Mouse (Mus musculus) hindbrain, embryonic 15.5 days (tissue): ENCODE results near the gene Asap3. TPM values are rescaled to one million over a fixed set of nuclear protein-coding genes. Genes with fewer than 3 reads are reported as not detected.
A peak's percentile ranks its signal among the peaks of the same experiment; 100 is the strongest.

Experiments
- ATAC-seq: fragments of 200-750 bp; cut with Nextera tagmentation; 2 replicates; pipeline ENCODE4 v1.8.0; 2017; ENCODE audit warnings: low read depth, moderate number of reproducible peaks, moderate TSS enrichment; ENCODE audit not compliant: low FRiP score
- H3K27ac ChIP-seq: fragments of 300-500 bp; sonication (generic); replicated peaks from 2 replicates; pipeline ENCODE4 v1.5.1; 2015; ENCODE audit warnings: mild to moderate bottlenecking, inconsistent platforms
- H3K27me3 ChIP-seq: fragments of 300-500 bp; sonication (generic); 2 replicates; pipeline ENCODE4 v1.6.1; 2015; ENCODE audit warnings: control low read depth, inconsistent platforms
- H3K36me3 ChIP-seq: fragments of 300-500 bp; sonication (generic); 2 replicates; pipeline ENCODE4 v1.6.1; 2015; ENCODE audit warnings: control low read depth, inconsistent platforms
- H3K4me1 ChIP-seq: fragments of 300-500 bp; sonication (generic); replicated peaks from 2 replicates; pipeline ENCODE4 v1.6.1; 2015; ENCODE audit warnings: control low read depth, inconsistent platforms
- H3K4me2 ChIP-seq: fragments of 300-500 bp; sonication (generic); 2 replicates; pipeline ENCODE4 v1.6.1; 2015; ENCODE audit warnings: moderate library complexity, mild to moderate bottlenecking, inconsistent platforms
- H3K4me3 ChIP-seq: fragments of 300-500 bp; sonication (generic); 2 replicates; pipeline ENCODE4 v1.5.1; 2015; ENCODE audit warnings: mild to moderate bottlenecking, inconsistent platforms
- H3K9ac ChIP-seq: fragments of 300-500 bp; sonication (generic); 2 replicates; pipeline ENCODE4 v1.6.1; 2015; ENCODE audit warnings: inconsistent platforms
- H3K9me3 ChIP-seq: fragments of 300-500 bp; sonication (generic); 2 replicates; pipeline ENCODE4 v1.6.1; 2016; ENCODE audit warnings: control low read depth, inconsistent platforms
- WGBS: fragments of 180-500 bp; shearing (Covaris S2); methylation state at CpG from one replicate; pipeline ENCODE4 v1.1.7; 2015; 5-methylcytosine and 5-hydroxymethylcytosine counted together
- polyA plus RNA-seq: library from polyadenylated mRNA; unstranded; fragments of >200 nt; fragmentation: Nextera tagmentation; extraction: Ambion mirVana; gene quantifications from 2 replicates; pipeline ENCODE4 v1.2.1, GENCODE M21; 2015

Asap3 gene
- polyA plus RNA-seq, 1 experiment from 2014 or later, result 5.8 TPM

DNA sequence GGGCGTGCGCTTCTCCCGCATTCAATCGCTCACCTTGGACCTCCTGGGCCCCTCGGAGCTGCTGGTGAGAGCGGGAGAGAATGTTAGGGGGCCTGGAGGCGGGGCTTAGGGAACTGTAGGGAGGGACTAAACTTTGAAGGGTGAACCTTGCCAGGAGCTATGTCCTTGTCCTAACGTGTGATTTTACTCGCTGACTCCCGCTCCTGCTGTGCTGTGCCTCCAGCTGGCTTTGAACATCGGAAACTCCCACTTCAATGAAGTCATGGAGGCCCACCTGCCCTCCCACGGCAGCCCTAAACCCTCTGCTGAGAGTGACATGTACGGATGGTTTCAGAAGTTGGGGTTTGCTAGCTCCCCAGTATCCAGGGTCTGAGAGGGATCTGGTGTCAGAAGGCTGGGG lies 32.5 kb downstream of the Asap3 start:
- Histone ChIP-seq H3K27ac (no peak overlapping the region), H3K4me2 (no peak overlapping the region), H3K27me3 (peaks cover 12% of the 10 kb centered on the region; the same call in 1 of the 2 replicates), H3K4me3 (no peak overlapping the region), H3K4me1 (no peaks in the 10 kb centered on the region), H3K36me3 (no peaks in the 10 kb centered on the region), H3K9ac (no peak overlapping the region), H3K9me3 (no peaks in the 10 kb centered on the region)
- WGBS, result 27% methylated on average over 13 of the region's 13 CpGs
- ATAC-seq, result no peak

DNA sequence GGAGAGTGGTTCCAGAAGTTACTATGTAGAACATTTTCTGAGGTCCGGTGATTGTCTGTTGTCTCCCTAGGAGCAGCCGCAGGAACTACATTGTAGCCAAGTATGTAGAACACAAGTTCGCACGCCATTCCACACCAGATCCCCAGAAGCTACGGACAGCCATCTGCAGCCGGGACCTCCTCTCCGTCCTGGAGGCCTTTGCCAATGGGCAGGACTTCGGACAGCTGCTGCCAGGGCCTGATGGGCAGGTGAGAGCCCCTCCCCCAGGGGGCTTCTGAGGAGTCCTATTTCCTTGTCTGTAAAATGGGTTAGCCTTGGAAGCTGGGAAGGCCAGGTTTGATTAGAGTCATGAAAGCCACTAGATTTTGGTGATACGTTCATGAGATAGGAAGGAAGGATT lies 32.9 kb downstream of the Asap3 start:
- Histone ChIP-seq H3K27me3 (peaks cover 12% of the 10 kb centered on the region; the same call in 1 of the 2 replicates), H3K9me3 (no peaks in the 10 kb centered on the region), H3K4me2 (no peak overlapping the region), H3K27ac (no peak overlapping the region), H3K4me1 (no peaks in the 10 kb centered on the region), H3K4me3 (no peak overlapping the region), H3K9ac (no peak overlapping the region), H3K36me3 (no peaks in the 10 kb centered on the region)
- no peak for ATAC-seq
- 78% methylated on average over 9 of the region's 9 CpGs for WGBS

DNA sequence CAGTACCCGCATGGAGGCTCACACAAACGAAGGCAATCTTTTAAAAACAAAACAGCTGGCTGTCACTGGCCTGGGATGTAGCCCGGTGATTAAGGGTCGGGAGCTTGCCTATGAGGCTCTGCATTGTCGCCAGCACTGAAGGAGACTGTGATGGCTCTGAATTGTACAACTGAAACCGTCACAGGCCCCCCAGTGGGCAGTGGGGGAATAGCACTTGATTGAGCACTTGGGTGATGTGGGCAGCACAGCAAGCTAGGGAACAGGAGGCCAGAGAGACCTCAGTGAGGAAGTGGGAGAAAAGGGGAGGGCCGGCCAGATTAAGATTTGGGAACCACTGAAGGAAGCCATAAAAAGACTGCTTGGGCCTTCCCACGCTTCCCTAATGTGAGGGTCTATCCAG lies 33.5 kb downstream of the Asap3 start:
- ATAC-seq, result no peak
- H3K27me3 ChIP-seq, result peaks cover 13% of the 10 kb centered on the region; the same call in 1 of the 2 replicates
- no peaks in the 10 kb centered on the region for H3K36me3 ChIP-seq
- H3K4me3 ChIP-seq, result no peak overlapping the region
- no peak overlapping the region for H3K9ac ChIP-seq
- no peak overlapping the region for H3K27ac ChIP-seq
- H3K4me1 ChIP-seq, result no peaks in the 10 kb centered on the region
- 24% methylated on average over 8 of the region's 8 CpGs for WGBS
- H3K4me2 ChIP-seq, result no peak overlapping the region
- no peaks in the 10 kb centered on the region for H3K9me3 ChIP-seq

DNA sequence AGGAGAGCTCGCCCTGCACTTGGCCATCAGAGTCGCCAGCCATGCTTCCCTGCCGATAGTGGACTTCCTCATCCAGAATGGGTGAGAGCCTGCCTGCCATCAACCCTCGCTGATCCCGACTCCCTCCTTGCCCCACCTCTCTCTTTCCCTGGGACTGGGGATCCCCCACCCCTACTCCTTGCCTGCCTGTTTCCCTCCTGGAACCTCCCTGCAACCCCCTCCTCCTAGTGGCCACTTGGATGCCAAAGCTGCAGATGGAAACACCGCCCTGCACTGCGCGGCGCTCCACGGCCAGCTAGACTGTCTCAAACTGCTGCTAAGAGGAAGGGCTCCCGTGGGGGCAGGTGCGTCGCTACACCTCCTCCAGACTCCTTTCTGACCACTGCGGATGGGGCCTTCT lies 34.0 kb downstream of the Asap3 start:
- Histone ChIP-seq H3K4me3 (no peak overlapping the region), H3K36me3 (no peaks in the 10 kb centered on the region), H3K4me1 (no peaks in the 10 kb centered on the region), H3K4me2 (no peak overlapping the region), H3K27me3 (peaks cover 18% of the 10 kb centered on the region; the same call in 1 of the 2 replicates), H3K9ac (no peak overlapping the region), H3K9me3 (no peaks in the 10 kb centered on the region), H3K27ac (no peak overlapping the region)
- whole genome bisulfite sequencing, result 73% methylated on average over 14 of the region's 14 CpGs
- ATAC-seq, result no peak

DNA sequence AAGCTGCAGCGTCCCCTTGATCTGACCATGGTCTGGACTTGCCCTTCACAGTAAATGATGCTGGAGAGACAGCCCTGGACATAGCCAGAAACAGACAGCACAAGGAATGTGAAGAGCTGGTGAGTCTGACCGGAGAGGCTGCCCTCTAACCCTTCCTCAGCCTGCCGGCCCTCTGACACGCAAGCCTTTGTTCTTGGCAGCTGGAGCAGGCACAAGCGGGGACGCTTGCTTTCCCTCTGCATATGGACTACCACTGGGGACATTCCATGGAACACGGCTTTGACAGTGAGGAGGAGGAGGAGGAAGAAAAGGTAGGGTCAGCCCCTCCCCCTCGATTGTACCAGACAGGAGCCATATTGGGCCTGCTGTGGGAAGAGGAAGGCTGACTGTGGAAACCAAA lies 34.8 kb downstream of the Asap3 start:
- ATAC-seq, result no peak
- peaks cover 25% of the 10 kb centered on the region for H3K27me3 ChIP-seq

DNA sequence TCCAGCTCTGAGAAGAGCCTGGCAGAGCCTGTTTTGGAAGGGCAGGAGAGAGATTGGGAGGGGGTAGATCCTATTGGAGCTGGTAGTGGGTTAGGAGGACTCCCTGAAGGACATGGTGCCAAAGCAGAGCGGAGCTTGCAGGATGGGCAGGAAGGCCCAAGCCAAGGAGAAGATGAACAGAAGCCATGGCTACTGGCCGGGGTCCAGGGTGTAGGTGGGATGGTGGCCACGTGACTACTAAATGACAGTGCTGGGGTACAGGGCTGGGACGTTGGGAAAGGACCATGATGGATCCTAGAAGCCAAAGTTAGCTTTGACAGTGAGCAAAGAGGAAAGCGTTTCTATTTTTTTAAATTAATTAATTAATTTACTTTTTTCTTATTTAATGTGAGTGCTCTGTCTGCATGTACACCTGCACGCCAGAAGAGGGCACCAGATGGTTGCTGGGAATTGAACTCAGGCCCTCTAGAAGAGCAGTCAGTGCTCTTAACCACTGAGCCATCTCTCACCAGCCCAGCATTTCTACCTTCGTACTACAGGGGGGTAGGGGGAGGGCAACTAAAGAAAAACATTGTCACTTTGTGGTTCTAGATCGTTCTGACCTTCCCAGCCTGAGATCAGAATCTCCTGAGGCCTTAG lies 36.0 kb downstream of the Asap3 start:
- no peak overlapping the region for H3K27ac ChIP-seq
- H3K27me3 ChIP-seq, result peaks cover 37% of the 10 kb centered on the region
- peaks cover 9% of the 10 kb centered on the region for H3K4me1 ChIP-seq
- no peaks in the 10 kb centered on the region for H3K9me3 ChIP-seq
- WGBS, result 50% methylated on average over 8 of the region's 8 CpGs
- no peak overlapping the region for H3K4me2 ChIP-seq
- H3K4me3 ChIP-seq, result no peak overlapping the region
- no peaks in the 10 kb centered on the region for H3K36me3 ChIP-seq
- no peak overlapping the region for H3K9ac ChIP-seq
- no peak for ATAC-seq

More for the DNA sequence above, 34.8 kb downstream of the Asap3 start:
- Histone ChIP-seq H3K4me3 (no peak overlapping the region), H3K27ac (no peak overlapping the region), H3K9ac (no peak overlapping the region), H3K9me3 (no peaks in the 10 kb centered on the region), H3K36me3 (no peaks in the 10 kb centered on the region), H3K4me2 (no peak overlapping the region), H3K4me1 (no peaks in the 10 kb centered on the region)
- 23% methylated on average over 8 of the region's 8 CpGs for WGBS

DNA sequence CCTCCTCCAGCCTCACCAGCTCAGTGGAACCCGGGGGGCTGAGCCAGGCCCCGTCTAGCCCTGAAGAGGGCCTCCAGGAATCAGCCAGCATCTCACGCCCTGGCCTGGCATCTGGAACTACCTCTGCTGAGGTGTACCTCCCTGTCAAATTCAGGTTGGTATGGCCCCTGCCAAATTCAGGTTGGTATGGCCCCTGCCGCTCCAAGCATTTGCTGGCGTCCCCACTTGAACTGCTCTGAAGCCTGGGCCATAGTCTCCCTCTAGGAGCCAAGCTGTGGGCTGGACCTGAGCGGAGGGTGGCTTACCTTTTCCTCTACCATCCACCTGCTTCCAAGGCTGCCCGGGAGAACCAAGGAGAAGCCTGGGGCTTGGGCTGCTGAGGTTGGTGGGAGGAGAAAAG lies 36.6 kb downstream of the Asap3 start:
- no peak overlapping the region for H3K4me3 ChIP-seq
- no peaks in the 10 kb centered on the region for H3K9me3 ChIP-seq
- no peak overlapping the region for H3K27ac ChIP-seq
- H3K4me2 ChIP-seq, result no peak overlapping the region
- H3K36me3 ChIP-seq, result no peaks in the 10 kb centered on the region
- H3K4me1 ChIP-seq, result peaks cover 14% of the 10 kb centered on the region
- peaks cover 41% of the 10 kb centered on the region for H3K27me3 ChIP-seq
- 74% methylated on average over 7 of the region's 7 CpGs for WGBS
- no peak for ATAC-seq
- no peak overlapping the region for H3K9ac ChIP-seq

DNA sequence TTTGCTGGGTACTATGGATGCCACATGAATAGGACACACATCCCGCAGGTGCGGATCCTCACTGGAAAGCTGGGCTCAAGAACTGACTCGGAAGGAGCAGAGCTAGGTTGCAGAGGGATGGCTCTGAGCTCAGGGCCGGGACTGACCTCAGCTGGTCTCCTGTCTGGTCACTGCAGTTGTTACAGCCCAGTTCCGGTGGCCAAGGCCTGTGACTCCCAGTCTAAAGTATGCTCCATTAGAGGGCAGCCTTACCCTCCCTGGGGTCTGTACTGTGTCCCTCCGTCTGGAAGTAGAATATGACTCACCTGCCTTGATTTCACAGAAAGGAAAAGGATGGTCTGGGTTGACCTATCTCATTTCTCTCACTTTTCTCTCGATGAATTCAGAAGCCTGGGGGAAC lies 38.0 kb downstream of the Asap3 start:
- no peak for ATAC-seq
- H3K4me3 ChIP-seq, result no peak overlapping the region

DNA sequence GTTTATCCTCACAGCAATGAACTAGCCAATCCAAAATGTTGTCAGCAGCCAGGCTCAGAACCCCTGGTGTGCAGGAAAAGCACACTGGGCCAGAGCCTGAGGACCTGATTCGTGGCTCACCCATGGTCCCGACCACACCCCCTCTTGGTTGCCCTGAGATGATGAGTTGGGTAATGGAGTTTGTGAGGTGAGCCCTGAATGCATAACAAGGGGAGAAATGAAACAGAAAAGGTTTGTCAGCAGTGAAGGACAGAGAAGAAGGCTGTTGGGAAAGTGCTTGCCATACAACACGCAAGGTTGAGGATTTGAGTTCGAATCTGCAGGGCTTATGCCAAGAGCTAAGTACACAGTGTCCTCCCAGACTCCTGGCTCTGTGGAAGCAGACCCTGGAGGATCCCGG lies 39.5 kb downstream of the Asap3 start:
- peaks cover 59% of the 10 kb centered on the region for H3K27me3 ChIP-seq
- H3K9me3 ChIP-seq, result no peaks in the 10 kb centered on the region
- H3K9ac ChIP-seq, result no peak overlapping the region
- no peak overlapping the region for H3K4me2 ChIP-seq
- H3K4me1 ChIP-seq, result peaks cover 31% of the 10 kb centered on the region
- no peak overlapping the region for H3K4me3 ChIP-seq
- H3K36me3 ChIP-seq, result no peaks in the 10 kb centered on the region
- WGBS, result 39% methylated on average over 5 of the region's 5 CpGs
- H3K27ac ChIP-seq, result no peak overlapping the region
- no peak for ATAC-seq

More for the DNA sequence above, 38.0 kb downstream of the Asap3 start:
- H3K27ac ChIP-seq, result no peak overlapping the region
- H3K27me3 ChIP-seq, result peaks cover 45% of the 10 kb centered on the region
- no peak overlapping the region for H3K4me2 ChIP-seq
- H3K9ac ChIP-seq, result no peak overlapping the region
- no peaks in the 10 kb centered on the region for H3K9me3 ChIP-seq
- 72% methylated on average over 7 of the region's 7 CpGs for WGBS
- H3K36me3 ChIP-seq, result no peaks in the 10 kb centered on the region
- peaks cover 29% of the 10 kb centered on the region for H3K4me1 ChIP-seq

DNA sequence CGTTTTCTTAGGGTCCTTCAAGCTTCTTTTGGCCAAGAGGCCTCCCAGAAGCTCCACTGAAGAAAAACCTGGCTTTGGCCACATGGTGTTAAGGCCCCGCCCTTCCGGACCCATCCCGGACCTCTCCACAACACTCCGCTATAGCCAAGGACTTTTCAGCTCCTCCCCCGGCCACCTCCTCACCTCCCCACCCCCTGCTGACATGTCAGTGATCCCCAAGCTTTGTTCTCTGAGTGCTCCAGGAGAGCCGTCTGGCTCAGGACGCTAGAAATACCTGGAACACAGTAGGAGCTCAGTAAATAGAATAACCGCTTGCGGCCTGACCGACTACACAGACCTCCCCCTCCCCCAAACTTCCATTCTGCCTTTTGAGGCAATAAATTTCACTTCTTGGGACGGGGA lies 40.4 kb downstream of the Asap3 start:
- no peak overlapping the region for H3K4me2 ChIP-seq
- H3K27me3 ChIP-seq, result peaks cover 60% of the 10 kb centered on the region
- H3K9ac ChIP-seq, result no peak overlapping the region
- H3K36me3 ChIP-seq, result no peaks in the 10 kb centered on the region
- WGBS, result 4% methylated on average over 12 of the region's 12 CpGs
- H3K4me1 ChIP-seq, result peaks cover 31% of the 10 kb centered on the region
- H3K9me3 ChIP-seq, result no peaks in the 10 kb centered on the region
- H3K4me3 ChIP-seq, result no peak overlapping the region
- no peak overlapping the region for H3K27ac ChIP-seq
- no peak for ATAC-seq

DNA sequence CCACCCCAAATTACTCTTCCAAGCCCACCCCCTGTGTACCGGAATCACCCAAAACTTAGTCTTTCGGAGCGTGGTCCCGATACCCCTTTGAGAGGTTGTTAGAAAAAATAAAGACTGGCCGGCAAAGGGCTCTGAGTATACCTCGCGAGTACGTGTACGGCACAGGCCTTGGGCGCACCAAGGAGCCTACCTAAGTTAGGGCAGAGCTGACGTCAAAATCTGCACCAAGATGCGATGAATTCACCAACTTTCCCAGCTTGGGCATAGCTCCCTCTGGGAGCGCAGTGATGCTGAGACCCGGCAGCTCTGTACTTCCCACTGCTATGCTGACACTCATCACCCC lies 41.2 kb downstream of the Asap3 start:
- no peak for ATAC-seq
- no peak overlapping the region for H3K27ac ChIP-seq

DNA sequence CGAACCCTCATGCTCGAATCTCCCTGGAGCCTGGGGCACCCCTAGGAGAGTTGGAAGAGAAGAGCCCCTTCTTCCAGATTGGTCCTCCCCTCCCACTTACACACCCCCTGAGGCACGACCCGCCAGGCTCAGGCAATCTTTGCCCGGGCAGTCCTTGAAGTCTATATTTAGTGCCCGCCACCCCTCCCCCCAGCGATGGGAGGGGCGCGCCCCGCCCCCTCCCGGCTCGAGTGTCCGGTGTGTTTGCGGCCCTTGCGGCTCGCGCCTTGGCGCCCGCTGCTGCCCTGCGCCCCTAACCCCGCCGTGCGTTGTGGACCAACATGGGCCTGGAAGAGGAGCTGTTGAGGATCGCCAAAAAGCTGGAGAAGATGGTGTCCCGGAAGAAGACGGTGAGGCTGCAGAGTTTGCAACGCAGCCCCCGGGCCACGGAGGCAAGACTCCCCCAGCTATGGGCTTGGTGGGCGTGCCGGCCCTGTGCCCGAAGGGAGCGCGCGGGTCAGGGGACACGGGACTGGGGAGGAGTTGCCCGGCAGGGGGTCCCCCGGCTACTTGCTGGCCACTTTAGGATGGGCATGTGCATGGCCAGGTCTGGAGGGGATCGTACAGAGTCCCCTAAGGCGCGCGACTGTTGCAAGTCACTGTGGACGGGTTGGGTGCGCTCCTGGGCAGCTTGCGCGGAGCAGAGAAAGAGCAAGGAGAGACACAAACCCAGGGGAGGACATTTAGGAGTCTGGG lies 41.7 kb downstream of the Asap3 start, which contains the start of gene Tcea3:
Gene Tcea3 (plus strand): TSS at position 1 of the 735 bp plus-strand sequence.
- peak within 1 kb of the TSS; percentile 67 for H3K4me2 ChIP-seq
- H3K27ac ChIP-seq, result no peak within 1 kb of the TSS
- H3K27me3 ChIP-seq, result peaks cover 60% of the 10 kb centered on the region
- H3K9me3 ChIP-seq, result no peaks in the 10 kb centered on the region
- WGBS, result under 1% methylated on average over 44 of the region's 46 CpGs
- ATAC-seq, result no peak; the same call in 1 of the 2 replicates
- H3K4me3 ChIP-seq, result peak within 1 kb of the TSS; percentile 36
- peak within 1 kb of the TSS; percentile 8; the same call in 1 of the 2 replicates for H3K9ac ChIP-seq
- peaks cover 31% of the 10 kb centered on the region for H3K4me1 ChIP-seq
- H3K36me3 ChIP-seq, result no peaks in the 10 kb centered on the region

More for the DNA sequence above, 41.2 kb downstream of the Asap3 start:
- peak overlapping the region; percentile 67 for H3K4me2 ChIP-seq
- no peaks in the 10 kb centered on the region for H3K9me3 ChIP-seq
- peaks cover 60% of the 10 kb centered on the region for H3K27me3 ChIP-seq
- no peaks in the 10 kb centered on the region for H3K36me3 ChIP-seq
- H3K9ac ChIP-seq, result no peak overlapping the region
- WGBS, result under 1% methylated on average over 14 of the region's 14 CpGs
- H3K4me1 ChIP-seq, result peaks cover 31% of the 10 kb centered on the region
- peak overlapping the region; percentile 36 for H3K4me3 ChIP-seq
